Mouse (Mus musculus) mouse embryonic stem cell (cell line): ENCODE results near the gene Emp1.

ENCODE experiments used
- in situ Hi-C, 2 experiments: fragments of 300-500 bp; cut with MboI; formaldehyde crosslinking; loops; 1 replicate in 1 of 2; 3 replicates in 1 of 2; pipeline ENCODE4 v1.14.3; 2019 to 2020; ENCODE audit warnings: low sequenced_read_pairs in 2 of 2, low pct_unique_long_range_greater_than_20kb in 1 of 2, mixed read lengths in 1 of 2; ENCODE audit not compliant: unreplicated experiment in 1 of 2

The Emp1 gene

GRCm38 (mm10) chr6:135362459-135363159, at the start of gene Emp1:
Emp1 (plus strand) TSS chr6:135362545.
- in situ Hi-C loops = no loop called here

- in situ Hi-C loops = no loop called here
These were observed 48.4 kb upstream of the Emp1 start for GRCm38 (mm10) chr6:135313981-135314380.

GRCm38 (mm10) chr6:135316141-135316540, 46.2 kb upstream of the Emp1 start:
- in situ Hi-C loops = no loop called here

- in situ Hi-C loops = no loop called here
These were observed 42.9 kb upstream of the Emp1 start for GRCm38 (mm10) chr6:135319431-135319933.

GRCm38 (mm10) chr6:135322749-135323148, 39.6 kb upstream of the Emp1 start:
- in situ Hi-C loops = no loop called here

GRCm38 (mm10) chr6:135323311-135323982, 38.9 kb upstream of the Emp1 start:
- in situ Hi-C loops = no loop called here

- in situ Hi-C loops = no loop called here
These were observed 38.2 kb upstream of the Emp1 start for GRCm38 (mm10) chr6:135324111-135324510.

- in situ Hi-C loops = no loop called here
These were observed 37.6 kb upstream of the Emp1 start for GRCm38 (mm10) chr6:135324686-135325300.

GRCm38 (mm10) chr6:135326847-135327246, 35.5 kb upstream of the Emp1 start:
- in situ Hi-C loops = no loop called here

- in situ Hi-C loops = no loop called here
These were observed 30.4 kb upstream of the Emp1 start for GRCm38 (mm10) chr6:135331916-135332315.

GRCm38 (mm10) chr6:135332737-135333281, 29.5 kb upstream of the Emp1 start:
- in situ Hi-C loops = no loop called here

GRCm38 (mm10) chr6:135333994-135334651, 28.2 kb upstream of the Emp1 start:
- in situ Hi-C loops = no loop called here

GRCm38 (mm10) chr6:135336376-135336775, 26.0 kb upstream of the Emp1 start:
- in situ Hi-C loops = no loop called here

- in situ Hi-C loops = no loop called here
These were observed 21.8 kb upstream of the Emp1 start for GRCm38 (mm10) chr6:135340355-135341075.

GRCm38 (mm10) chr6:135341076-135341378, 21.3 kb upstream of the Emp1 start:
- in situ Hi-C loops = no loop called here

GRCm38 (mm10) chr6:135351638-135352302, 10.6 kb upstream of the Emp1 start:
- in situ Hi-C loops = no loop called here

GRCm38 (mm10) chr6:135352537-135352936, 9.8 kb upstream of the Emp1 start:
- in situ Hi-C loops = no loop called here

- in situ Hi-C loops = no loop called here
These were observed 7.4 kb upstream of the Emp1 start for GRCm38 (mm10) chr6:135354953-135355352.
